9 mouse cellular contexts compared by ENCODE assay signal in the genomic region with DNA sequence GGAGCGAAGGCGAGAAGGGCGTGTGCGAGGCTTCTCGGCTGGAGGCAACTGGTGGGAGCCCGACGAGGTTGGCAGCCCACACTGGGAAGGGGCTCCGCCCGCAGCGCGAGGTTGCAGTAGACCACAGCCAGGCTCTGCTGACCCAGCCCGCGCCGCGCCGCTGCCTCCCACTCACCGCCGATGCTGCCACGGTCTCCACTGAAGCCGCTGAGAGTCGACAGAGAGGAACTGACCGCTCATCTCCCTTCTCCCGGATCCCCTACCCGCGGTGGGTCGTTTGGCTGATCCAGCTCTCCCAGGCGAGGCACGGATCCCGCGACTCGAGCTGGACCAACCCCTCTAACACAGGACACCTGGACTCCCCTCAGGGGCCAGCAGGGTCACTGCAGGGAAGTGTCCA. TPM values are rescaled to one million over a fixed set of nuclear protein-coding genes. Genes with fewer than 3 reads are reported as not detected.
DNase-seq lines count a peak whose midpoint lies in the region; ATAC-seq and TF ChIP-seq lines count a peak whose summit lies in the region.
"Had no signal": no experiment of that assay in that cellular context is flagged by ENCODE, and none has a peak within 500 bp of the region (broad histone marks: within the 10 kb centered on the region; RNA-seq: fewer than 3 reads in every experiment).

Gene 6430628N08Rik, plus strand, starts transcription at position 113 of the 400 bp plus-strand sequence.

- 0 out of 2 replicates have a peak, but pooled peaks cover 3% of the 10 kb centered on the region for H3K4me1 ChIP-seq in kidney, postnatal 0 days (replicated peaks; ENCODE audit: insufficient read depth, low read length)
- peaks cover 8% of the 10 kb centered on the region; the same call in 1 of the 2 replicates for H3K4me1 ChIP-seq in embryonic facial prominence, embryonic 12.5 days
- no peaks in the 10 kb centered on the region for H3K4me1 ChIP-seq in intestine, postnatal 0 days (replicated peaks; ENCODE audit: control insufficient read depth, insufficient read depth, low read length)
- peaks cover 4% of the 10 kb centered on the region; the same call in 1 of the 2 replicates for H3K4me1 ChIP-seq in neural tube, embryonic 11.5 days (ENCODE audit: control insufficient read depth, insufficient read depth, low read length)

- no peak for TF ChIP-seq CTCF in kidney, postnatal 0 days (IDR thresholded peaks at IDR 0.05; ENCODE audit: low read depth)
- TF ChIP-seq CTCF in intestine, postnatal 0 days (IDR thresholded peaks at IDR 0.05; ENCODE audit: low read depth): no peak

- WGBS in kidney, postnatal 0 days: 2% methylated on average over 31 of the region's 31 CpGs
- WGBS in embryonic facial prominence, embryonic 12.5 days: under 1% methylated on average over 31 of the region's 31 CpGs
- WGBS in intestine, postnatal 0 days: 2% methylated on average over 31 of the region's 31 CpGs
- WGBS in neural tube, embryonic 11.5 days: under 1% methylated on average over 31 of the region's 31 CpGs

- peak within 1 kb of the TSS; percentile 50 for H3K4me2 ChIP-seq in kidney, postnatal 0 days (ENCODE audit: low read length)
- peak within 1 kb of the TSS; percentile 44 for H3K4me2 ChIP-seq in embryonic facial prominence, embryonic 12.5 days (replicated peaks)
- peak within 1 kb of the TSS; percentile 54 for H3K4me2 ChIP-seq in intestine, postnatal 0 days (replicated peaks; ENCODE audit: low read depth)
- H3K4me2 ChIP-seq in neural tube, embryonic 11.5 days (ENCODE audit: low read depth): peak within 1 kb of the TSS; percentile 51

- H3K36me3 ChIP-seq in kidney, postnatal 0 days (ENCODE audit: insufficient read depth, low read length): no peaks in the 10 kb centered on the region
- no peaks in the 10 kb centered on the region for H3K36me3 ChIP-seq in embryonic facial prominence, embryonic 12.5 days
- H3K36me3 ChIP-seq in intestine, postnatal 0 days (ENCODE audit: control insufficient read depth, insufficient read depth): no peaks in the 10 kb centered on the region
- H3K36me3 ChIP-seq in neural tube, embryonic 11.5 days (ENCODE audit: control insufficient read depth, insufficient read depth, low read length): no peaks in the 10 kb centered on the region

- peak; percentile 17 for DNase-seq in kidney, postnatal 0 days (ENCODE audit: low spot score)
- DNase-seq in kidney, postnatal 36 days: no peak
- DNase-seq in neural tube, embryonic 11.5 days (ENCODE audit: low spot score): no peak
- DNase-seq in adrenal gland, postnatal 25 days: no peak
- DNase-seq in layer of hippocampus, postnatal 14 days (ENCODE audit: low spot score in 2 of 2): no peak
- DNase-seq in ovary, postnatal 10 days (ENCODE audit: low spot score): no peak

- H3K4me3 ChIP-seq in kidney, postnatal 0 days (replicated peaks; ENCODE audit: low read depth, low read length): peak within 1 kb of the TSS; percentile 22
- H3K4me3 ChIP-seq in embryonic facial prominence, embryonic 12.5 days: peak within 1 kb of the TSS; percentile 22
- peak within 1 kb of the TSS; percentile 17 for H3K4me3 ChIP-seq in intestine, postnatal 0 days (ENCODE audit: low read depth, low read length)
- peak within 1 kb of the TSS; percentile 18 for H3K4me3 ChIP-seq in neural tube, embryonic 11.5 days (ENCODE audit: low read depth, low read length)

- H3K27ac ChIP-seq in kidney, postnatal 0 days: no peak within 1 kb of the TSS
- H3K27ac ChIP-seq in embryonic facial prominence, embryonic 12.5 days: no peak within 1 kb of the TSS
- H3K27ac ChIP-seq in intestine, postnatal 0 days (ENCODE audit: low read depth, low read length): no peak within 1 kb of the TSS
- no peak within 1 kb of the TSS for H3K27ac ChIP-seq in neural tube, embryonic 11.5 days (ENCODE audit: low read depth, low read length)

- peaks cover 13% of the 10 kb centered on the region; the same call in 1 of the 2 replicates for H3K27me3 ChIP-seq in kidney, postnatal 0 days (ENCODE audit: insufficient read depth, low read length)
- peaks cover 46% of the 10 kb centered on the region for H3K27me3 ChIP-seq in embryonic facial prominence, embryonic 12.5 days
- H3K27me3 ChIP-seq in intestine, postnatal 0 days (replicated peaks; ENCODE audit: control insufficient read depth, insufficient read depth, low read length): peaks cover 23% of the 10 kb centered on the region; the same call in 1 of the 2 replicates
- H3K27me3 ChIP-seq in neural tube, embryonic 11.5 days (ENCODE audit: control insufficient read depth, insufficient read depth, low read length): peaks cover 15% of the 10 kb centered on the region

- no peaks in the 10 kb centered on the region for H3K9me3 ChIP-seq in kidney, postnatal 0 days (replicated peaks; ENCODE audit: low read length)
- no peaks in the 10 kb centered on the region for H3K9me3 ChIP-seq in embryonic facial prominence, embryonic 12.5 days
- no peaks in the 10 kb centered on the region for H3K9me3 ChIP-seq in intestine, postnatal 0 days (ENCODE audit: control insufficient read depth)
- H3K9me3 ChIP-seq in neural tube, embryonic 11.5 days (ENCODE audit: control insufficient read depth, low read length): no peaks in the 10 kb centered on the region

- no peak for ATAC-seq in kidney, postnatal 0 days (replicated peaks; ENCODE audit: low FRiP score, low read depth)
- ATAC-seq in embryonic facial prominence, embryonic 12.5 days (ENCODE audit: insufficient number of reproducible peaks, insufficient read depth, low FRiP score, low TSS enrichment): no peak
- ATAC-seq in intestine, postnatal 0 days: no peak
- no peak for ATAC-seq in neural tube, embryonic 11.5 days (ENCODE audit: insufficient read depth, low FRiP score, low TSS enrichment)

- no peak within 1 kb of the TSS for H3K9ac ChIP-seq in kidney, postnatal 0 days (ENCODE audit: low read depth, low read length)
- H3K9ac ChIP-seq in embryonic facial prominence, embryonic 12.5 days: no peak within 1 kb of the TSS
- H3K9ac ChIP-seq in intestine, postnatal 0 days (ENCODE audit: low read depth, low read length): no peak within 1 kb of the TSS
- no peak within 1 kb of the TSS for H3K9ac ChIP-seq in neural tube, embryonic 11.5 days (ENCODE audit: low read length)

RNA-seq across cellular contexts. Expression of gene 6430628N08Rik, which starts in this region (rescaled TPM):
- polyA plus RNA-seq in kidney, postnatal 0 days (2015; fragmentation: Nextera tagmentation; extraction: Ambion mirVana): not detected in 2 replicates
- not detected in 2 replicates for polyA plus RNA-seq in embryonic facial prominence, embryonic 12.5 days (2016; fragmentation: Nextera tagmentation; extraction: Ambion mirVana)
- polyA plus RNA-seq in intestine, postnatal 0 days (2015; fragmentation: Nextera tagmentation; extraction: Ambion mirVana): not detected in 2 replicates
- not detected in 2 replicates for polyA plus RNA-seq in neural tube, embryonic 11.5 days (2014; fragmentation: Nextera tagmentation; extraction: Ambion mirVana)
- not detected in 2 replicates for total RNA-seq in adrenal gland, postnatal 25 days (2021)
- not detected for total RNA-seq in layer of hippocampus, postnatal 14 days (2021)
- total RNA-seq: megakaryocyte progenitor cell, adult 5-6 weeks had no signal

Comparison
In these comparisons a context has a peak if more than half of its experiments do, and no peak if none do; other contexts are left out.
1. Peak in DNase-seq, H3K4me3 ChIP-seq and H3K4me2 ChIP-seq in kidney, postnatal 0 days; RNA of the gene not detected or under 1 TPM.